Mouse (Mus musculus) bone marrow macrophage, adult 2 months (primary cell): ENCODE data around the gene Foxe3.

Experiments used
- CTCF ChIP-seq: IDR thresholded peaks from 2 replicates; pipeline ENCODE4 v1.5.1; 2012; ENCODE audit warnings: low read depth, mild to moderate bottlenecking, low read length, moderate library complexity
- POLR2A ChIP-seq: IDR thresholded peaks from 2 replicates; pipeline ENCODE4 v1.6.1; 2012; ENCODE audit warnings: mild to moderate bottlenecking, low read depth, low read length, borderline replicate concordance

DNA sequence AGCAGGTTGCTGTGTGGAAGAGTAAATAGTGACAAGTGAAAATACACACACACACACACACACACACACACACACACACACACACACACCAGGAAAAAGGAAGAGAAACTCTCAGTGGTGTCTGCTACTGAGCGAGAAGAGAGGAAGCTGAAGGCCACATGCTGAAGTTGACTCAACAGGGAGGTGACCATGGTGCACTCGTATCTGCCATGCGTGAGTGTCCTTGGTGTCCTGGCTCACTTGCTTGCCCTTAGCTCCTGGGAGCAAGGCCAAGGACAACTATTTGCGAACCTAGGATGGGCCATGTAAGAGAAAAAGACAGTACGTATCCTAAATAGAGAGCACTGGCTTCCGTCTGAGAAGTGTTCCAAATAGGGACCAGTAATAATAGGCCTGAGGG is 8.4 kb upstream of the Foxe3 start:
- TF ChIP-seq POLR2A (no peak), CTCF (no peak)
